Mouse (Mus musculus) neural tube, embryonic 15.5 days (tissue): ENCODE results near the gene Nos1. TPM values are rescaled to one million over a fixed set of nuclear protein-coding genes. Genes with fewer than 3 reads are reported as not detected.

Experiments
- ATAC-seq: fragments of 200-750 bp; cut with Nextera tagmentation; 2 replicates; pipeline ENCODE4 v1.8.0; 2017; ENCODE audit warnings: mild to moderate bottlenecking, moderate TSS enrichment, moderate library complexity; ENCODE audit not compliant: low FRiP score
- H3K27ac ChIP-seq: fragments of 300-500 bp; sonication (generic); replicated peaks from 2 replicates; pipeline ENCODE4 v1.5.1; 2015; ENCODE audit warnings: mild to moderate bottlenecking, inconsistent platforms
- H3K27me3 ChIP-seq: fragments of 300-500 bp; sonication (generic); replicated peaks from 2 replicates; pipeline ENCODE4 v1.6.1; 2015; ENCODE audit warnings: inconsistent platforms
- H3K36me3 ChIP-seq: fragments of 300-500 bp; sonication (generic); 2 replicates; pipeline ENCODE4 v1.6.1; 2015; ENCODE audit warnings: inconsistent platforms
- H3K4me1 ChIP-seq: fragments of 300-500 bp; sonication (generic); 2 replicates; pipeline ENCODE4 v1.6.1; 2015; ENCODE audit warnings: inconsistent platforms
- H3K4me2 ChIP-seq: fragments of 300-500 bp; sonication (generic); 2 replicates; pipeline ENCODE4 v1.6.1; 2015; ENCODE audit warnings: inconsistent platforms, mild to moderate bottlenecking, moderate library complexity
- H3K4me3 ChIP-seq: fragments of 300-500 bp; sonication (generic); replicated peaks from 2 replicates; pipeline ENCODE4 v1.5.1; 2015; ENCODE audit warnings: mild to moderate bottlenecking, inconsistent platforms
- H3K9ac ChIP-seq: fragments of 300-500 bp; sonication (generic); replicated peaks from 2 replicates; pipeline ENCODE4 v1.6.1; 2015; ENCODE audit warnings: mild to moderate bottlenecking, inconsistent platforms
- H3K9me3 ChIP-seq: fragments of 300-500 bp; sonication (generic); replicated peaks from 2 replicates; pipeline ENCODE4 v1.6.1; 2016; ENCODE audit warnings: inconsistent platforms
- WGBS: fragments of 180-500 bp; shearing (Covaris S2); methylation state at CpG from one replicate; pipeline ENCODE4 v1.1.7; 2015; ENCODE audit warnings: mixed read lengths; 5-methylcytosine and 5-hydroxymethylcytosine counted together
- polyA plus RNA-seq: library from polyadenylated mRNA; unstranded; fragments of >200 nt; fragmentation: Nextera tagmentation; extraction: Ambion mirVana; gene quantifications from 2 replicates; pipeline ENCODE4 v1.2.1, GENCODE M21; 2015

The Nos1 gene
- polyA plus RNA-seq, result 2.6 and 2.9 TPM in 2 replicates

GRCm38 (mm10) chr5:117780681-117781080, at the start of gene Nos1:
Gene Nos1 (plus strand): TSS chr5:117781032.
- WGBS, result 33% methylated on average over 10 of the region's 10 CpGs
- no peak within 1 kb of the TSS for H3K9ac ChIP-seq
- H3K4me3 ChIP-seq, result no peak within 1 kb of the TSS
- no peaks in the 10 kb centered on the region for H3K9me3 ChIP-seq
- no peak for ATAC-seq
- H3K4me2 ChIP-seq, result no peak within 1 kb of the TSS
- H3K27ac ChIP-seq, result no peak within 1 kb of the TSS
- H3K4me1 ChIP-seq, result no peaks in the 10 kb centered on the region
- H3K36me3 ChIP-seq, result no peaks in the 10 kb centered on the region
- H3K27me3 ChIP-seq, result no peaks in the 10 kb centered on the region

GRCm38 (mm10) chr5:117731311-117731710, 49.5 kb upstream of the Nos1 start:
- no peak overlapping the region for H3K4me2 ChIP-seq
- WGBS, result 64% methylated on average over 6 of the region's 6 CpGs
- no peaks in the 10 kb centered on the region for H3K27me3 ChIP-seq
- no peaks in the 10 kb centered on the region for H3K36me3 ChIP-seq
- H3K9ac ChIP-seq, result no peak overlapping the region
- no peak for ATAC-seq
- H3K27ac ChIP-seq, result no peak overlapping the region
- H3K4me1 ChIP-seq, result no peaks in the 10 kb centered on the region
- H3K9me3 ChIP-seq, result no peaks in the 10 kb centered on the region
- no peak overlapping the region for H3K4me3 ChIP-seq

DNA sequence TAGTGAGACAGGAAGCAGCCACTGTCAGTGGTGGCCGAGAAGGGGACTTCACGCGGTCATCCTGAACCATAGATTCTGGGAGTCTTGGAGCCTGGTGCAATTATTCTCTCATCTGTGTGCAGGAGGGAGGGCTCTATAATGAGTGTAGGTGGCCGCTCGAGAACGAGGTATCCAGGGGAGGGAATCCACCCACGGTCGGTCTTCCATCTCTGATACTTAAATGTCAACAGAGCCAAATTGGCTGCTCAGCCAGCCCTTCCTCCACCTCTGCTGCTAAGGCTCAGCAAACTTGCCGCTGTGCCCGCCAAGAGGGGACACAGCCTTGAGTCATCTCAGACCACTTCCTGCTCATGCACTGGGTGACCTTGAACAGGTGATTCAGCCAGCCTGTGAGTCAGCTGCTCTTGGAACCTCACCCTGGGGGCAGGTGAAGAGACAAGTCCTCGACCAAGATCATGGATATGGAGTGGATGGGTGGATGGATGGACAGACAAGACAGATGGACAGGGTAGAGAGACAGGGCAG, 36.1 kb upstream of the Nos1 start:
- no peak overlapping the region for H3K4me3 ChIP-seq
- peaks cover 19% of the 10 kb centered on the region for H3K4me1 ChIP-seq
- H3K27ac ChIP-seq, result no peak overlapping the region
- H3K36me3 ChIP-seq, result no peaks in the 10 kb centered on the region
- H3K27me3 ChIP-seq, result no peaks in the 10 kb centered on the region; the same call in 1 of the 2 replicates
- no peak overlapping the region for H3K4me2 ChIP-seq
- no peaks in the 10 kb centered on the region for H3K9me3 ChIP-seq
- no peak for ATAC-seq
- 75% methylated on average over 11 of the region's 11 CpGs for WGBS
- no peak overlapping the region for H3K9ac ChIP-seq

- ATAC-seq, result peak; percentile 53; the same call in 1 of the 2 replicates
These were observed 31.5 kb upstream of the Nos1 start for GRCm38 (mm10) chr5:117749353-117749752.

GRCm38 (mm10) chr5:117757696-117758482, 22.9 kb upstream of the Nos1 start:
- Histone ChIP-seq H3K4me3 (no peak overlapping the region), H3K27ac (no peak overlapping the region), H3K4me1 (0 out of 2 replicates have a peak, but pooled peaks cover 4% of the 10 kb centered on the region), H3K9me3 (no peaks in the 10 kb centered on the region), H3K36me3 (peaks cover 22% of the 10 kb centered on the region), H3K27me3 (no peaks in the 10 kb centered on the region), H3K4me2 (no peak overlapping the region), H3K9ac (no peak overlapping the region)
- 28% methylated on average over 12 of the region's 12 CpGs for WGBS
- ATAC-seq, result no peak

More at GRCm38 (mm10) chr5:117749353-117749752, 31.5 kb upstream of the Nos1 start:
- Histone ChIP-seq H3K36me3 (no peaks in the 10 kb centered on the region; the same call in 1 of the 2 replicates), H3K4me2 (no peak overlapping the region), H3K4me1 (peaks cover 23% of the 10 kb centered on the region), H3K27me3 (no peaks in the 10 kb centered on the region; the same call in 1 of the 2 replicates), H3K27ac (0 out of 2 replicates have a peak overlapping the region, but pooled peaks have one; percentile 41), H3K9me3 (no peaks in the 10 kb centered on the region), H3K4me3 (no peak overlapping the region), H3K9ac (no peak overlapping the region)
- WGBS, result 12% methylated on average over 5 of the region's 5 CpGs

GRCm38 (mm10) chr5:117761181-117761832, 19.5 kb upstream of the Nos1 start:
- H3K4me2 ChIP-seq, result no peak overlapping the region
- H3K9me3 ChIP-seq, result no peaks in the 10 kb centered on the region
- 0 out of 2 replicates have a peak, but pooled peaks cover 4% of the 10 kb centered on the region for H3K4me1 ChIP-seq
- peaks cover 39% of the 10 kb centered on the region for H3K36me3 ChIP-seq
- no peak for ATAC-seq
- H3K4me3 ChIP-seq, result no peak overlapping the region
- 77% methylated on average over 9 of the region's 9 CpGs for WGBS
- H3K27ac ChIP-seq, result no peak overlapping the region
- no peak overlapping the region for H3K9ac ChIP-seq
- no peaks in the 10 kb centered on the region for H3K27me3 ChIP-seq

- 78% methylated on average over 9 of the region's 9 CpGs for WGBS
- Histone ChIP-seq H3K27ac (no peak overlapping the region), H3K9ac (no peak overlapping the region), H3K36me3 (peaks cover 35% of the 10 kb centered on the region), H3K4me2 (no peak overlapping the region), H3K27me3 (no peaks in the 10 kb centered on the region), H3K4me3 (no peak overlapping the region), H3K4me1 (no peaks in the 10 kb centered on the region), H3K9me3 (no peaks in the 10 kb centered on the region)
- no peak for ATAC-seq
These were observed 16.3 kb upstream of the Nos1 start for GRCm38 (mm10) chr5:117764496-117764895.

GRCm38 (mm10) chr5:117779175-117779574, 1.7 kb upstream of the Nos1 start:
- ATAC-seq, result no peak
- Histone ChIP-seq H3K9me3 (no peaks in the 10 kb centered on the region), H3K4me3 (no peak overlapping the region), H3K9ac (no peak overlapping the region), H3K36me3 (no peaks in the 10 kb centered on the region), H3K27me3 (no peaks in the 10 kb centered on the region), H3K4me1 (no peaks in the 10 kb centered on the region), H3K27ac (no peak overlapping the region), H3K4me2 (no peak overlapping the region)
- WGBS, result 63% methylated on average over 11 of the region's 11 CpGs

- Histone ChIP-seq H3K9me3 (no peaks in the 10 kb centered on the region), H3K4me3 (no peak overlapping the region), H3K4me1 (no peaks in the 10 kb centered on the region), H3K27ac (no peak overlapping the region), H3K4me2 (no peak overlapping the region), H3K9ac (no peak overlapping the region), H3K36me3 (no peaks in the 10 kb centered on the region), H3K27me3 (no peaks in the 10 kb centered on the region)
- no peak for ATAC-seq
- WGBS, result 66% methylated on average over 6 of the region's 6 CpGs
These were observed 346 bp downstream of the Nos1 start for GRCm38 (mm10) chr5:117781178-117781577.

GRCm38 (mm10) chr5:117790071-117790470, 9.2 kb downstream of the Nos1 start:
- no peak for ATAC-seq
- H3K9ac ChIP-seq, result no peak overlapping the region
- H3K27me3 ChIP-seq, result no peaks in the 10 kb centered on the region
- H3K4me1 ChIP-seq, result 0 out of 2 replicates have a peak, but pooled peaks cover 7% of the 10 kb centered on the region
- WGBS, result 73% methylated on average over 6 of the region's 6 CpGs
- H3K27ac ChIP-seq, result no peak overlapping the region
- H3K4me3 ChIP-seq, result no peak overlapping the region
- no peaks in the 10 kb centered on the region for H3K9me3 ChIP-seq
- no peaks in the 10 kb centered on the region for H3K36me3 ChIP-seq
- no peak overlapping the region for H3K4me2 ChIP-seq

DNA sequence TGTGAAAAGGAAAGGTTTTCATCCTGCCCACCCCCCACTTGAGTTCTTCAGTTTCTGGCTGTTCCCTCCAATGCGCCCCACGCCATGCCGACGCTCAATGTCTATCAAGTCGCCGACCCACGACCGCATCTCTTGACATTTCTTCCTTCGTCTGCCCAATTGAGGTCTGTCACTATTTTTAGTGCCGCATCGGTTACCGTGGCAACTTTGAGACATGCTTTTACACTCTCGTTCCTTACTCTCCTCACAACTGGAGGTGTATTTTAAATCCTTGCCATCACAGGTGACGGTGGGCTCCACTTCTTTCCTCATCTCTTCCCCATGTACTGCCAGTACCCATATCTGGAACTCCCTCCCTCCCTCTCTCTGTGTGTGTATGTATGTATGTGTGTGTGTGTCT, 11.0 kb downstream of the Nos1 start:
- Histone ChIP-seq H3K27ac (no peak overlapping the region), H3K9me3 (no peaks in the 10 kb centered on the region), H3K4me1 (0 out of 2 replicates have a peak, but pooled peaks cover 8% of the 10 kb centered on the region), H3K27me3 (no peaks in the 10 kb centered on the region), H3K4me3 (no peak overlapping the region), H3K36me3 (no peaks in the 10 kb centered on the region), H3K9ac (no peak overlapping the region), H3K4me2 (no peak overlapping the region)
- WGBS, result 73% methylated on average over 14 of the region's 14 CpGs
- ATAC-seq, result no peak
